Mouse (Mus musculus): Measurements from ENCODE around the gene Alg5.

- TF ChIP-seq MAFK (IDR thresholded peaks at IDR 0.05; ENCODE audit: insufficient read depth, low read depth, low read length): no peak
- no peak for TF ChIP-seq HCFC1 (IDR thresholded peaks at IDR 0.05; ENCODE audit: borderline replicate concordance, insufficient read depth, low read length)
- TF ChIP-seq ZC3H11A (IDR thresholded peaks at IDR 0.05; ENCODE audit: borderline replicate concordance, low read depth, low read length): no peak
- TF ChIP-seq CHD2 (IDR thresholded peaks at IDR 0.05; ENCODE audit: low read depth, low read length): no peak
- no peak for TF ChIP-seq ZNF384 (IDR thresholded peaks at IDR 0.05; ENCODE audit: low read depth, low read length)
These were observed 23.9 kb downstream of the Alg5 start for GRCm38 (mm10) chr3:54759211-54759610.

Measured in ES-E14 (cell line).